Mouse (Mus musculus): ENCODE data around the gene Mfsd12.

- TF ChIP-seq POLR2A (IDR thresholded peaks at IDR 0.05; ENCODE audit: low read depth, low read length) (no peak), CTCF (conservative IDR thresholded peaks at IDR 0.05; ENCODE audit: insufficient read depth, insufficient read length, low read depth, low read length) (no peak)
Measured at GRCm38 (mm10) chr10:81377362-81377664, 20.0 kb downstream of the Mfsd12 start.

Data from kidney, adult 2 months (tissue).